Mouse (Mus musculus) testis, adult 2 months (tissue): ENCODE measurements around the gene Scn8a.

Experiments
- CTCF ChIP-seq: fragments of 200-500 bp; IDR thresholded peaks from 2 replicates; pipeline ENCODE4 v1.5.1; 2012; ENCODE audit warnings: low read depth, mild to moderate bottlenecking, inconsistent platforms, low read length, moderate library complexity; ENCODE audit not compliant: control insufficient read depth, insufficient read depth, insufficient replicate concordance
- POLR2A ChIP-seq: fragments of 200-500 bp; IDR thresholded peaks from 2 replicates; pipeline ENCODE4 v1.6.1; 2012; ENCODE audit warnings: low read depth, mild to moderate bottlenecking, inconsistent platforms, low read length, moderate library complexity; ENCODE audit not compliant: control insufficient read depth

DNA sequence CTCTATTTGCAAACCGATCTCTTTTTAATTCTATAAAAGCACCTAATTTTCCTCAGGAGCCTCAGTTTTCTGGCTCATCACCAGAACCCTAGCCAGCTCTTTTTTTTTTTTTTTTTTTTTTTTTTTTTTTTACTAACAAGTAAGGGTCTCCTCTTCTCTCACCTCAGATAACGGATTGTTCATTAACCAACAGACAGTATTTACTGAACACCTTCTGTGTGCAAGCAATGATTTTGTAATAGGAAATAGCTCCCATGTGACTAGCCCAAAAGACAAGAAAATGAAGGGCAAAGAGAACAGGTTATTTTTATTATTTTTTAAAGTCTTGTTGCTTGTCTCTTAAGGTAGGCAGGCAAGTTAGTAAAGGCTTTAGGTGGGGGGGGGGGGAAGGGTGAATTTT lies 82.6 kb downstream of the Scn8a start:
- TF ChIP-seq CTCF (no peak), POLR2A (no peak)
